In genomic region chr10:95894856-95895386, GRCm38 (mm10) we compare ENCODE assay signal across 8 mouse cellular contexts. TPM values are rescaled to one million over a fixed set of nuclear protein-coding genes. Genes with fewer than 3 reads are reported as not detected.
DNase-seq lines count a peak whose midpoint lies in the region.

No protein-coding gene starts in this region.

- intact Hi-C loops in left cerebral cortex, postnatal 4 days (cut with DNase I) = loop anchor here (2.0 to 10.0 kb wide), 2 partner anchors 140 to 344 kb away; no protein-coding TSS in a partner anchor

- peak; percentile 24 for DNase-seq in 3134 (ENCODE audit: extremely low read depth, insufficient read length, low spot score)
- DNase-seq in adrenal gland, adult 2 months = peak; percentile 68
- DNase-seq in embryo, embryonic 11.5 days (ENCODE audit: low read depth, low spot score) = peak; percentile 36
- peak; percentile 62 to 79 for DNase-seq in heart, adult 18-20 months
- peak; percentile 66 for DNase-seq in kidney, adult 18-20 months
- DNase-seq in left cerebral cortex, postnatal 4 days = peak; percentile 55
- DNase-seq in mesoderm, embryonic 11.5 days (ENCODE audit: low read depth, low spot score) = peak; percentile 69
- peak; percentile 48 for DNase-seq in right cerebral cortex, postnatal 4 days

RNA-seq across cellular contexts. Expression of gene Eea1, which starts 45.5 kb away (rescaled TPM):
- total RNA-seq in adrenal gland, adult 2 months (2021) = 10 to 100 TPM; 21.7 to 38.0 TPM
- 3.1 and 4.9 TPM in 2 replicates for polyA plus RNA-seq in adrenal gland, adult 2 months (2012; rRNA removed)
- total RNA-seq in heart, adult 18-20 months (2021) = 10 to 100 TPM; 32.7 to 37.2 TPM
- 10 to 100 TPM; 26.6 to 27.6 TPM for total RNA-seq in left cerebral cortex, postnatal 4 days (2021)

RNA-seq across cellular contexts. Expression of gene Gm33543, which starts 52.2 kb away (rescaled TPM):
- not detected for total RNA-seq in adrenal gland, adult 2 months (2021)
- not detected in 2 replicates for polyA plus RNA-seq in adrenal gland, adult 2 months (2012; rRNA removed)
- total RNA-seq in heart, adult 18-20 months (2021) = 1 to 10 TPM; 1.8 to 5.9 TPM
- not detected for total RNA-seq in left cerebral cortex, postnatal 4 days (2021)

Comparison
In these comparisons a context has a peak if more than half of its experiments do, and no peak if none do; other contexts are left out.
1. Peak in every context shown above with its lines: DNase-seq.